Mouse (Mus musculus): Measurements from ENCODE around the gene Aatk.

Gene Aatk

GRCm38 (mm10) chr11:120021367-120021766 is 25.6 kb downstream of the Aatk start:
- no peak for DNase-seq

GRCm38 (mm10) chr11:120019542-120020440 is 27.2 kb downstream of the Aatk start:
- DNase-seq, result no peak

- DNase-seq, result no peak
These were observed 30.0 kb downstream of the Aatk start for GRCm38 (mm10) chr11:120017011-120017410.

- no peak for DNase-seq
These were observed 32.2 kb downstream of the Aatk start for GRCm38 (mm10) chr11:120014758-120015157.

- peak; percentile 90 for DNase-seq
These were observed 33.7 kb downstream of the Aatk start for GRCm38 (mm10) chr11:120013174-120013711.

GRCm38 (mm10) chr11:120012702-120013101 is 34.3 kb downstream of the Aatk start:
- no peak for DNase-seq

- no peak for DNase-seq
These were observed 35.0 kb downstream of the Aatk start for GRCm38 (mm10) chr11:120011761-120012560.

- no peak for DNase-seq
These were observed 35.7 kb downstream of the Aatk start for GRCm38 (mm10) chr11:120011114-120011760.

- no peak for DNase-seq
These were observed 37.0 kb downstream of the Aatk start for GRCm38 (mm10) chr11:120009937-120010336.

- DNase-seq, result no peak
These were observed 38.0 kb downstream of the Aatk start for GRCm38 (mm10) chr11:120008956-120009355.

- no peak for DNase-seq
These were observed 38.5 kb downstream of the Aatk start for GRCm38 (mm10) chr11:120008501-120008900.

- no peak for DNase-seq
These were observed 39.4 kb downstream of the Aatk start for GRCm38 (mm10) chr11:120007496-120008080.

GRCm38 (mm10) chr11:120005434-120006317 is 41.3 kb downstream of the Aatk start:
- DNase-seq, result no peak

- no peak for DNase-seq
These were observed 44.2 kb downstream of the Aatk start for GRCm38 (mm10) chr11:120002634-120003220.

GRCm38 (mm10) chr11:120002041-120002440 is 44.9 kb downstream of the Aatk start:
- DNase-seq, result no peak

GRCm38 (mm10) chr11:119997351-119997750 is 49.6 kb downstream of the Aatk start:
- DNase-seq, result no peak

- DNase-seq, result peak; percentile 96
These were observed 55.7 kb downstream of the Aatk start for GRCm38 (mm10) chr11:119991338-119991678.

GRCm38 (mm10) chr11:119990658-119991337 is 56.2 kb downstream of the Aatk start:
- DNase-seq, result peak; percentile 87

GRCm38 (mm10) chr11:119989115-119989564 is 57.8 kb downstream of the Aatk start:
- peak; percentile 76 for DNase-seq

GRCm38 (mm10) chr11:119988391-119988790 is 58.6 kb downstream of the Aatk start:
- DNase-seq, result no peak

Measured in right cerebral cortex, adult 18-20 months (tissue).